Mouse (Mus musculus): ENCODE measurements around the gene Dock1. TPM values are rescaled to one million over a fixed set of nuclear protein-coding genes. Genes with fewer than 3 reads are reported as not detected.

Gene Dock1
- polyA plus RNA-seq, 1 experiment from 2014 or later: 29.0 TPM

DNA sequence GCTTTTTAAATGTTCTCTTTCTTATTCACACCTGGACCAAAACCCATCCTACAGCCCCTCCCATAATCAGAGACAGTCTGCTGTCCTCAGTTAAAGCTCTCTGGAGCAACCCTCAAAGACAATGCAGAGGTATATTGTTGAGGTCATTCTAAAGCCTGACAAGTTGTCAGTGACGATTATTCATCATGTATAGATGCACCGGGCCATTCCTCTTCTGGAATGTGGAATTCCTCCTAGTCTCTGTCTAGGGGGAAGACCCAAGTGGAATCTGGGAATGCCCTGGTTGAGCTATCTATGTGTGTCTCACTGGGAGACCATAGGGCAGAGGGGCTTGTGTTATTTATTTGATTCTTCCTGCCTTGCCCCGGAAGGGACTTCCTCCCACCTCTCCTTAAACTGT lies 202.1 kb downstream of the Dock1 start:
- no peak for ATAC-seq (ENCODE audit: insufficient read depth, low FRiP score, low read depth)
- Histone ChIP-seq H3K4me2 (no peak overlapping the region), H3K27me3 (replicated peaks) (no peaks in the 10 kb centered on the region), H3K9me3 (no peaks in the 10 kb centered on the region), H3K36me3 (0 out of 2 replicates have a peak, but pooled peaks cover 9% of the 10 kb centered on the region), H3K4me1 (no peaks in the 10 kb centered on the region), H3K27ac (no peak overlapping the region), H3K9ac (no peak overlapping the region), H3K4me3 (replicated peaks) (no peak overlapping the region)
- WGBS: 65% methylated on average over 3 of the region's 3 CpGs

- H3K4me2 ChIP-seq: no peak overlapping the region
- no peak overlapping the region for H3K9ac ChIP-seq
- no peaks in the 10 kb centered on the region for H3K4me1 ChIP-seq
- WGBS: 93% methylated on average over 7 of the region's 7 CpGs
- H3K36me3 ChIP-seq: 0 out of 2 replicates have a peak, but pooled peaks cover 9% of the 10 kb centered on the region
- H3K27me3 ChIP-seq (replicated peaks): no peaks in the 10 kb centered on the region
- no peak overlapping the region for H3K27ac ChIP-seq
- H3K9me3 ChIP-seq: no peaks in the 10 kb centered on the region
- ATAC-seq (ENCODE audit: insufficient read depth, low FRiP score, low read depth): no peak
- no peak overlapping the region for H3K4me3 ChIP-seq (replicated peaks)
Observed at GRCm38 (mm10) chr7:134872981-134873380, 202.5 kb downstream of the Dock1 start.

GRCm38 (mm10) chr7:134878985-134879384 lies 208.5 kb downstream of the Dock1 start:
- no peak for ATAC-seq (ENCODE audit: insufficient read depth, low FRiP score, low read depth)
- Histone ChIP-seq H3K27me3 (replicated peaks) (no peaks in the 10 kb centered on the region), H3K9me3 (no peaks in the 10 kb centered on the region), H3K9ac (no peak overlapping the region), H3K4me2 (no peak overlapping the region), H3K4me3 (replicated peaks) (no peak overlapping the region), H3K4me1 (no peaks in the 10 kb centered on the region), H3K36me3 (0 out of 2 replicates have a peak, but pooled peaks cover 9% of the 10 kb centered on the region), H3K27ac (no peak overlapping the region)
- 85% methylated on average over 6 of the region's 6 CpGs for WGBS

DNA sequence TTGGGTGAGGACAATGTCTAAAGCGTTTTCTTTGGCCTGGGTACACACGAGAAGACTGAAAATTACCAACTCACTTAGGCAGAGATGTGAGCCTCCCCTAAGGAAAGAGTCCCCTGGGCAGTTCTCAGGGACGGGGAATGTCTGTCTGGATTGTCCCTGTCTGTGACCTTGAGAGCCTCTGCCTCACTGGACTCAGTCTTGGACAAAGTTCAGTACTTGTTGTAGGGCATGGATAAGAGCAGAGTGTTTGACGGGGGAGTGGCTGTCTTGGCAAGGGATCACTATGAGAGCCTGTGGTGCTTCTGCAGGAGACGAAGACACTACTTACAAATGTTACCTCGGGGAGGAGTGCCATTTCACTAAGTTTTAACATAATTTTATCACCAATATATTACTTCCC lies 210.0 kb downstream of the Dock1 start:
- Histone ChIP-seq H3K4me2 (no peak overlapping the region), H3K9ac (no peak overlapping the region), H3K9me3 (no peaks in the 10 kb centered on the region), H3K4me1 (no peaks in the 10 kb centered on the region), H3K27ac (no peak overlapping the region), H3K4me3 (replicated peaks) (no peak overlapping the region), H3K36me3 (0 out of 2 replicates have a peak, but pooled peaks cover under 1% of the 10 kb centered on the region), H3K27me3 (replicated peaks) (no peaks in the 10 kb centered on the region)
- WGBS: 77% methylated on average over 6 of the region's 6 CpGs
- no peak for ATAC-seq (ENCODE audit: insufficient read depth, low FRiP score, low read depth)

DNA sequence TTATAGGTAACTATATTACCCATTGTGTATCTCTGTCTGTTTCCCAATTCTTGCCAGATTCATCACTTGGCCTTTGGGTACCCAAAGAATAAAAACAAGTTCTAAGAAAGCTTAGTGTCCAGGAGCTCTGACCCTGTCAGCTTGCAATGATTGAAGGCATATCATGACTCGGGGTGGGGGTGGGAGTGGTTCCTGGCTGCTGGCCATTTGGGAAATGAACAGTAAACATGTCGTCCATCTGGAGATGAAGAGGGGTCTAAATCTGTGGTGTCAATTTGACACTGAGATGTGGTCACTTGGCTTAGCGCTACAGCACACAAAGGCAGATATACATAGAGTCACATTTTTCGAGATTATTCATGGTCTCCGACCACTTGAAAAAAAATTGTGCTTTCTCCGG lies 213.1 kb downstream of the Dock1 start:
- H3K4me3 ChIP-seq (replicated peaks): no peak overlapping the region
- ATAC-seq (ENCODE audit: insufficient read depth, low FRiP score, low read depth): no peak
- H3K9ac ChIP-seq: no peak overlapping the region
- H3K9me3 ChIP-seq: no peaks in the 10 kb centered on the region
- H3K27me3 ChIP-seq (replicated peaks): no peaks in the 10 kb centered on the region
- no peaks in the 10 kb centered on the region for H3K4me1 ChIP-seq
- 55% methylated on average over 6 of the region's 6 CpGs for WGBS
- H3K36me3 ChIP-seq: no peaks in the 10 kb centered on the region
- no peak overlapping the region for H3K27ac ChIP-seq
- H3K4me2 ChIP-seq: no peak overlapping the region

- Histone ChIP-seq H3K27me3 (replicated peaks) (no peaks in the 10 kb centered on the region), H3K4me3 (replicated peaks) (no peak overlapping the region), H3K4me2 (no peak overlapping the region), H3K9me3 (no peaks in the 10 kb centered on the region), H3K36me3 (no peaks in the 10 kb centered on the region), H3K4me1 (no peaks in the 10 kb centered on the region), H3K27ac (no peak overlapping the region), H3K9ac (no peak overlapping the region)
- WGBS: 94% methylated on average over 13 of the region's 13 CpGs
- ATAC-seq (ENCODE audit: insufficient read depth, low FRiP score, low read depth): no peak
Observed at GRCm38 (mm10) chr7:134892449-134892871, 222.0 kb downstream of the Dock1 start.

DNA sequence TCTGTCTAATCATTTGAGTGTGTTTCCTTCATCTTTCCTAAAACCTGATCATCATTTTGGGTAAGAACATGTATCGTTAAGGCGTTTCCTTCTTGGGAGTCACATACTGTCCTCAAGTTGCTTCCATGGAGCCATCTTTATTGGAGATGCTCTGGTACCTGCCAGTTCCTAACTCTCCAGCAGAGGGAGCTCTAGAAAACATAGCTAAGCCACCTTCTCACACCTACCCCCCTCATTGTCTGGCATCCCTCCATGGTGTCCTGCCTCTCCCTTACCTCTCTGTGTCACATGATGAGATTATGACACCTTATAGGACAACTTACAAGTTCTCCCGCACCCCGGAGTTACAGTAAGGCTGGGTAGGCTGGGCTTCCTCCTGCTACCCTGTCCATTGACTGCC lies 222.5 kb downstream of the Dock1 start:
- no peaks in the 10 kb centered on the region for H3K4me1 ChIP-seq
- H3K4me3 ChIP-seq (replicated peaks): no peak overlapping the region
- H3K9ac ChIP-seq: no peak overlapping the region
- no peak overlapping the region for H3K27ac ChIP-seq
- H3K36me3 ChIP-seq: no peaks in the 10 kb centered on the region
- no peaks in the 10 kb centered on the region for H3K27me3 ChIP-seq (replicated peaks)
- H3K9me3 ChIP-seq: no peaks in the 10 kb centered on the region
- no peak for ATAC-seq (ENCODE audit: insufficient read depth, low FRiP score, low read depth)
- H3K4me2 ChIP-seq: no peak overlapping the region
- 84% methylated on average over 4 of the region's 4 CpGs for WGBS

GRCm38 (mm10) chr7:134894604-134895003 lies 224.2 kb downstream of the Dock1 start:
- 74% methylated on average over 2 of the region's 2 CpGs for WGBS
- Histone ChIP-seq H3K27ac (no peak overlapping the region), H3K9me3 (no peaks in the 10 kb centered on the region), H3K4me3 (replicated peaks) (no peak overlapping the region), H3K4me1 (no peaks in the 10 kb centered on the region), H3K36me3 (no peaks in the 10 kb centered on the region), H3K27me3 (replicated peaks) (no peaks in the 10 kb centered on the region), H3K4me2 (no peak overlapping the region), H3K9ac (no peak overlapping the region)
- no peak for ATAC-seq (ENCODE audit: insufficient read depth, low FRiP score, low read depth)

GRCm38 (mm10) chr7:134899462-134899861 lies 229.0 kb downstream of the Dock1 start:
- Histone ChIP-seq H3K9ac (no peak overlapping the region), H3K4me3 (replicated peaks) (no peak overlapping the region), H3K27me3 (replicated peaks) (no peaks in the 10 kb centered on the region), H3K4me1 (no peaks in the 10 kb centered on the region), H3K36me3 (no peaks in the 10 kb centered on the region), H3K27ac (no peak overlapping the region), H3K4me2 (no peak overlapping the region), H3K9me3 (no peaks in the 10 kb centered on the region)
- 69% methylated on average over 2 of the region's 2 CpGs for WGBS
- ATAC-seq (ENCODE audit: insufficient read depth, low FRiP score, low read depth): no peak

GRCm38 (mm10) chr7:134901992-134902391 lies 231.5 kb downstream of the Dock1 start:
- WGBS: 82% methylated on average over 2 of the region's 2 CpGs
- Histone ChIP-seq H3K4me1 (no peaks in the 10 kb centered on the region), H3K9ac (no peak overlapping the region), H3K4me3 (replicated peaks) (no peak overlapping the region), H3K4me2 (no peak overlapping the region), H3K9me3 (no peaks in the 10 kb centered on the region), H3K27ac (no peak overlapping the region), H3K36me3 (no peaks in the 10 kb centered on the region), H3K27me3 (replicated peaks) (no peaks in the 10 kb centered on the region)
- ATAC-seq (ENCODE audit: insufficient read depth, low FRiP score, low read depth): no peak

- no peak overlapping the region for H3K9ac ChIP-seq
- no peak overlapping the region for H3K4me3 ChIP-seq (replicated peaks)
- H3K4me1 ChIP-seq: no peaks in the 10 kb centered on the region
- H3K4me2 ChIP-seq: no peak overlapping the region
- 74% methylated on average over 2 of the region's 2 CpGs for WGBS
- no peak overlapping the region for H3K27ac ChIP-seq
- no peaks in the 10 kb centered on the region for H3K36me3 ChIP-seq
- no peak for ATAC-seq (ENCODE audit: insufficient read depth, low FRiP score, low read depth)
- H3K9me3 ChIP-seq: no peaks in the 10 kb centered on the region
- 0 out of 2 replicates have a peak, but pooled peaks cover 6% of the 10 kb centered on the region for H3K27me3 ChIP-seq (replicated peaks)
Observed at GRCm38 (mm10) chr7:134931886-134932285, 261.4 kb downstream of the Dock1 start.

- 0 out of 2 replicates have a peak, but pooled peaks have one; percentile 15 for ATAC-seq (ENCODE audit: insufficient read depth, low FRiP score, low read depth)
- whole genome bisulfite sequencing: 1% methylated on average over 31 of the region's 37 CpGs
Observed at GRCm38 (mm10) chr7:134937471-134937926, 267.0 kb downstream of the Dock1 start.

More at GRCm38 (mm10) chr7:134937471-134937926, 267.0 kb downstream of the Dock1 start:
- H3K4me3 ChIP-seq (replicated peaks): peak overlapping the region; percentile 48
- H3K4me1 ChIP-seq: peaks cover 13% of the 10 kb centered on the region
- H3K9me3 ChIP-seq: no peaks in the 10 kb centered on the region
- peak overlapping the region; percentile 29 for H3K9ac ChIP-seq
- no peak overlapping the region for H3K27ac ChIP-seq
- H3K27me3 ChIP-seq (replicated peaks): peaks cover 11% of the 10 kb centered on the region; the same call in 1 of the 2 replicates
- H3K4me2 ChIP-seq: peak overlapping the region; percentile 95
- no peaks in the 10 kb centered on the region for H3K36me3 ChIP-seq

Measured in stomach, embryonic 15.5 days (tissue).